Mouse (Mus musculus) liver, postnatal 0 days (tissue): ENCODE measurements around the gene Abcb11. TPM values are rescaled to one million over a fixed set of nuclear protein-coding genes. Genes with fewer than 3 reads are reported as not detected.

ENCODE experiments used
- ATAC-seq: fragments of 200-750 bp; cut with Nextera tagmentation; 2 replicates; pipeline ENCODE4 v1.8.0; 2017; ENCODE audit warnings: mild to moderate bottlenecking, moderate library complexity
- DNase-seq: peaks from one replicate; pipeline ENCODE4 v3.0.0-alpha.2; 2016
- H3K27ac ChIP-seq: fragments of 300-500 bp; sonication (generic); 2 replicates; pipeline ENCODE4 v1.5.1; 2014; ENCODE audit warnings: antibody characterized with exemption, moderate library complexity, mild to moderate bottlenecking, low read depth
- H3K27me3 ChIP-seq: fragments of 300-500 bp; sonication (generic); 2 replicates; pipeline ENCODE4 v1.6.1; 2014; ENCODE audit warnings: low read length, control low read depth, mixed read lengths; ENCODE audit not compliant: insufficient read depth
- H3K36me3 ChIP-seq: fragments of 300-500 bp; sonication (generic); replicated peaks from 2 replicates; pipeline ENCODE4 v1.6.1; 2014; ENCODE audit warnings: mild to moderate bottlenecking, control low read depth, low read length, moderate library complexity, mixed read lengths; ENCODE audit not compliant: insufficient read depth
- H3K4me1 ChIP-seq: fragments of 300-500 bp; sonication (generic); 2 replicates; pipeline ENCODE4 v1.6.1; 2014; ENCODE audit warnings: antibody characterized with exemption, mild to moderate bottlenecking, control low read depth; ENCODE audit not compliant: insufficient read depth
- H3K4me2 ChIP-seq: fragments of 300-500 bp; sonication (generic); 2 replicates; pipeline ENCODE4 v1.6.1; 2014; ENCODE audit warnings: low read depth, mild to moderate bottlenecking, low read length, moderate library complexity, mixed read lengths
- H3K4me3 ChIP-seq: fragments of 300-500 bp; sonication (generic); 2 replicates; pipeline ENCODE4 v1.5.1; 2014; ENCODE audit warnings: low read depth, low read length
- H3K9ac ChIP-seq: fragments of 300-500 bp; sonication (generic); replicated peaks from 2 replicates; pipeline ENCODE4 v1.6.1; 2014; ENCODE audit warnings: mild to moderate bottlenecking, moderate library complexity
- H3K9me3 ChIP-seq: fragments of 300-500 bp; sonication (generic); 2 replicates; pipeline ENCODE4 v1.6.1; 2016; ENCODE audit warnings: mild to moderate bottlenecking, control low read depth, low read length, mixed read lengths
- CTCF ChIP-seq: sonication (generic); IDR thresholded peaks from 2 replicates; pipeline ENCODE4 v1.5.1; 2016; ENCODE audit warnings: antibody characterized with exemption, low read depth
- EP300 ChIP-seq: IDR thresholded peaks from 2 replicates; pipeline ENCODE4 v1.6.1; 2016; ENCODE audit warnings: antibody characterized with exemption, low read depth, mild to moderate bottlenecking
- WGBS: fragments of 180-500 bp; shearing (Covaris S2); extraction: QIAGEN DNeasy Blood & Tissue Kit; methylation state at CpG from one replicate; pipeline ENCODE4 v1.1.7; 2014; ENCODE audit not compliant: insufficient replicate concordance; 5-methylcytosine and 5-hydroxymethylcytosine counted together
- polyA plus RNA-seq: library from polyadenylated mRNA; unstranded; fragments of >200 nt; fragmentation: Nextera tagmentation; extraction: Ambion mirVana; gene quantifications from 2 replicates; pipeline ENCODE4 v1.2.1, GENCODE M21; 2015

Gene Abcb11
- polyA plus RNA-seq, 1 experiment from 2014 or later, result 74.8 TPM

- Histone ChIP-seq H3K4me2 (no peak overlapping the region), H3K9ac (no peak overlapping the region), H3K27me3 (no peaks in the 10 kb centered on the region), H3K27ac (no peak overlapping the region), H3K4me3 (no peak overlapping the region), H3K9me3 (no peaks in the 10 kb centered on the region; the same call in 1 of the 2 replicates), H3K4me1 (no peaks in the 10 kb centered on the region), H3K36me3 (peaks cover 21% of the 10 kb centered on the region; the same call in 1 of the 2 replicates)
- TF ChIP-seq EP300 (no peak), CTCF (no peak)
- DNase-seq (no peak), ATAC-seq (peak; percentile 53)
These were observed 47.9 kb downstream of the Abcb11 start for GRCm38 (mm10) chr2:69294508-69294907.

GRCm38 (mm10) chr2:69288989-69289388, 53.4 kb downstream of the Abcb11 start:
- H3K4me2 ChIP-seq, result no peak overlapping the region
- peaks cover 8% of the 10 kb centered on the region; the same call in 1 of the 2 replicates for H3K36me3 ChIP-seq
- no peak overlapping the region for H3K4me3 ChIP-seq
- H3K27ac ChIP-seq, result no peak overlapping the region
- TF ChIP-seq CTCF, result no peak
- TF ChIP-seq EP300, result no peak
- 50% methylated on average over 5 of the region's 5 CpGs for WGBS
- H3K4me1 ChIP-seq, result no peaks in the 10 kb centered on the region
- DNase-seq, result no peak
- H3K9me3 ChIP-seq, result no peaks in the 10 kb centered on the region; the same call in 1 of the 2 replicates
- H3K27me3 ChIP-seq, result no peaks in the 10 kb centered on the region
- ATAC-seq, result no peak
- no peak overlapping the region for H3K9ac ChIP-seq

- no peaks in the 10 kb centered on the region for H3K27me3 ChIP-seq
- WGBS, result 11% methylated on average over 1 of the region's 1 CpGs
- no peak for ATAC-seq
- 0 out of 2 replicates have a peak, but pooled peaks cover 4% of the 10 kb centered on the region for H3K36me3 ChIP-seq
- H3K4me2 ChIP-seq, result no peak overlapping the region
- no peak overlapping the region for H3K9ac ChIP-seq
- H3K9me3 ChIP-seq, result no peaks in the 10 kb centered on the region
- no peaks in the 10 kb centered on the region for H3K4me1 ChIP-seq
- no peak overlapping the region for H3K4me3 ChIP-seq
- no peak overlapping the region for H3K27ac ChIP-seq
- DNase-seq, result no peak
- TF ChIP-seq EP300, result no peak
- TF ChIP-seq CTCF, result peak; percentile 58
These were observed 66.5 kb downstream of the Abcb11 start for GRCm38 (mm10) chr2:69275875-69276274.

- Histone ChIP-seq H3K27me3 (no peaks in the 10 kb centered on the region), H3K27ac (no peak overlapping the region), H3K36me3 (0 out of 2 replicates have a peak, but pooled peaks cover 2% of the 10 kb centered on the region), H3K4me3 (no peak overlapping the region), H3K9ac (no peak overlapping the region), H3K4me1 (no peaks in the 10 kb centered on the region), H3K4me2 (no peak overlapping the region), H3K9me3 (no peaks in the 10 kb centered on the region)
- ATAC-seq (no peak), DNase-seq (no peak)
- TF ChIP-seq CTCF, result no peak
- TF ChIP-seq EP300, result no peak
These were observed 78.3 kb downstream of the Abcb11 start for GRCm38 (mm10) chr2:69264069-69264618.

GRCm38 (mm10) chr2:69248221-69248755, 94.1 kb downstream of the Abcb11 start:
- ATAC-seq (no peak), DNase-seq (no peak)
- TF ChIP-seq EP300 (no peak), CTCF (no peak)
- H3K4me1 ChIP-seq, result no peaks in the 10 kb centered on the region
- no peaks in the 10 kb centered on the region for H3K27me3 ChIP-seq
- no peaks in the 10 kb centered on the region for H3K9me3 ChIP-seq
- H3K4me2 ChIP-seq, result no peak overlapping the region
- 71% methylated on average over 16 of the region's 16 CpGs for WGBS
- no peak overlapping the region for H3K4me3 ChIP-seq
- 0 out of 2 replicates have a peak, but pooled peaks cover 9% of the 10 kb centered on the region for H3K36me3 ChIP-seq
- no peak overlapping the region for H3K9ac ChIP-seq
- no peak overlapping the region for H3K27ac ChIP-seq

- DNase-seq (no peak), ATAC-seq (no peak)
- Histone ChIP-seq H3K36me3 (0 out of 2 replicates have a peak, but pooled peaks cover 9% of the 10 kb centered on the region), H3K9me3 (no peaks in the 10 kb centered on the region), H3K4me1 (no peaks in the 10 kb centered on the region), H3K4me2 (no peak overlapping the region), H3K9ac (no peak overlapping the region), H3K27me3 (no peaks in the 10 kb centered on the region), H3K27ac (no peak overlapping the region), H3K4me3 (no peak overlapping the region)
- TF ChIP-seq CTCF (no peak), EP300 (no peak)
- WGBS, result 85% methylated on average over 1 of the region's 1 CpGs
These were observed 95.3 kb downstream of the Abcb11 start for GRCm38 (mm10) chr2:69247081-69247480.
